Mouse (Mus musculus) midbrain, embryonic 15.5 days (tissue): ENCODE results near the gene Gpr19. TPM values are rescaled to one million over a fixed set of nuclear protein-coding genes. Genes with fewer than 3 reads are reported as not detected.
A peak's percentile ranks its signal among the peaks of the same experiment; 100 is the strongest.

ENCODE experiments used
- ATAC-seq: fragments of 200-750 bp; cut with Nextera tagmentation; replicated peaks from 2 replicates; pipeline ENCODE4 v1.8.0; 2017; ENCODE audit warnings: moderate TSS enrichment
- H3K27ac ChIP-seq: fragments of 300-500 bp; sonication (generic); 2 replicates; pipeline ENCODE4 v1.5.1; 2015; ENCODE audit warnings: mild to moderate bottlenecking, inconsistent platforms
- H3K27me3 ChIP-seq: fragments of 300-500 bp; sonication (generic); replicated peaks from 2 replicates; pipeline ENCODE4 v1.6.1; 2015; ENCODE audit warnings: inconsistent platforms
- H3K36me3 ChIP-seq: fragments of 300-500 bp; sonication (generic); replicated peaks from 2 replicates; pipeline ENCODE4 v1.6.1; 2015; ENCODE audit warnings: inconsistent platforms
- H3K4me1 ChIP-seq: fragments of 300-500 bp; sonication (generic); 2 replicates; pipeline ENCODE4 v1.6.1; 2015; ENCODE audit warnings: inconsistent platforms
- H3K4me2 ChIP-seq: fragments of 300-500 bp; sonication (generic); 2 replicates; pipeline ENCODE4 v1.6.1; 2015; ENCODE audit warnings: inconsistent platforms, mild to moderate bottlenecking, moderate library complexity
- H3K4me3 ChIP-seq: fragments of 300-500 bp; sonication (generic); 2 replicates; pipeline ENCODE4 v1.5.1; 2015; ENCODE audit warnings: mild to moderate bottlenecking, inconsistent platforms
- H3K9ac ChIP-seq: fragments of 300-500 bp; sonication (generic); 2 replicates; pipeline ENCODE4 v1.6.1; 2015; ENCODE audit warnings: mild to moderate bottlenecking, inconsistent platforms
- H3K9me3 ChIP-seq: fragments of 300-500 bp; sonication (generic); 2 replicates; pipeline ENCODE4 v1.6.1; 2016; ENCODE audit warnings: inconsistent platforms
- whole genome bisulfite sequencing: fragments of 180-500 bp; shearing (Covaris S2); methylation state at CpG from one replicate; pipeline ENCODE4 v1.1.7; 2015; ENCODE audit warnings: mixed read lengths; 5-methylcytosine and 5-hydroxymethylcytosine counted together
- polyA plus RNA-seq: library from polyadenylated mRNA; unstranded; fragments of >200 nt; fragmentation: Nextera tagmentation; extraction: Ambion mirVana; gene quantifications from 2 replicates; pipeline ENCODE4 v1.2.1, GENCODE M21; 2015

Gene Gpr19
- polyA plus RNA-seq, 1 experiment from 2014 or later, result 44.0 TPM

GRCm38 (mm10) chr6:134877276-134877675 lies 21.1 kb downstream of the Gpr19 start:
- 91% methylated on average over 4 of the region's 4 CpGs for WGBS
- Histone ChIP-seq H3K27ac (no peak overlapping the region), H3K9me3 (no peaks in the 10 kb centered on the region), H3K36me3 (0 out of 2 replicates have a peak, but pooled peaks cover 7% of the 10 kb centered on the region), H3K4me3 (no peak overlapping the region), H3K27me3 (no peaks in the 10 kb centered on the region), H3K4me2 (no peak overlapping the region), H3K9ac (no peak overlapping the region), H3K4me1 (peaks cover 20% of the 10 kb centered on the region)
- ATAC-seq, result no peak

GRCm38 (mm10) chr6:134876795-134877194 lies 21.6 kb downstream of the Gpr19 start:
- WGBS, result 88% methylated on average over 6 of the region's 6 CpGs
- 0 out of 2 replicates have a peak, but pooled peaks cover 4% of the 10 kb centered on the region for H3K36me3 ChIP-seq
- no peak overlapping the region for H3K4me3 ChIP-seq
- H3K4me2 ChIP-seq, result no peak overlapping the region
- no peak overlapping the region for H3K27ac ChIP-seq
- ATAC-seq, result no peak
- H3K4me1 ChIP-seq, result peaks cover 20% of the 10 kb centered on the region
- H3K27me3 ChIP-seq, result no peaks in the 10 kb centered on the region
- no peak overlapping the region for H3K9ac ChIP-seq
- no peaks in the 10 kb centered on the region for H3K9me3 ChIP-seq

GRCm38 (mm10) chr6:134873018-134873417 lies 25.4 kb downstream of the Gpr19 start:
- Histone ChIP-seq H3K4me3 (no peak overlapping the region), H3K9me3 (no peaks in the 10 kb centered on the region), H3K4me2 (no peak overlapping the region), H3K27ac (no peak overlapping the region), H3K9ac (no peak overlapping the region), H3K36me3 (peaks cover 35% of the 10 kb centered on the region), H3K27me3 (no peaks in the 10 kb centered on the region), H3K4me1 (no peaks in the 10 kb centered on the region)
- 87% methylated on average over 2 of the region's 2 CpGs for WGBS
- ATAC-seq, result no peak; the same call in 1 of the 2 replicates

DNA sequence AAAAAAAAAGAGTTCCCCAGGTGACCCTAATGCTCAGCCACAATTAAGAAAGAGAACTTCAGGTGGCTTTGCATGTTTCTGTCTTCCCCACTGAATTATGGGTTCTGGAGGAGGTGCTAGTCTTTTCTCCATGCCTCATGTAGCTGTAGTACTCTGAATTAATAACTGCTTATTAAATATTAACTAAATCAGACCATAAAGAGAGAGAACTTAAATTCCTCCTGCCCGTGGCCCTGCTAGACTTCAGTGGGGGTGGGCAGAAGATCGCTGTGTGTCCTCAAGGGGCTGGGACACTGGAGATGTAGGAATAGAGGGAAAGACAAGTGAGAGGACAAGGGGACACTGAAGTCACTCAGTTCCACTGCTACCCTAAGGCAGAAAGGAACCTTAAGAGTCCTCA lies 26.1 kb downstream of the Gpr19 start:
- 88% methylated on average over 2 of the region's 2 CpGs for WGBS
- Histone ChIP-seq H3K4me1 (no peaks in the 10 kb centered on the region), H3K4me3 (no peak overlapping the region), H3K27ac (no peak overlapping the region), H3K27me3 (no peaks in the 10 kb centered on the region), H3K4me2 (no peak overlapping the region), H3K36me3 (peaks cover 35% of the 10 kb centered on the region), H3K9ac (no peak overlapping the region), H3K9me3 (no peaks in the 10 kb centered on the region)
- no peak for ATAC-seq

DNA sequence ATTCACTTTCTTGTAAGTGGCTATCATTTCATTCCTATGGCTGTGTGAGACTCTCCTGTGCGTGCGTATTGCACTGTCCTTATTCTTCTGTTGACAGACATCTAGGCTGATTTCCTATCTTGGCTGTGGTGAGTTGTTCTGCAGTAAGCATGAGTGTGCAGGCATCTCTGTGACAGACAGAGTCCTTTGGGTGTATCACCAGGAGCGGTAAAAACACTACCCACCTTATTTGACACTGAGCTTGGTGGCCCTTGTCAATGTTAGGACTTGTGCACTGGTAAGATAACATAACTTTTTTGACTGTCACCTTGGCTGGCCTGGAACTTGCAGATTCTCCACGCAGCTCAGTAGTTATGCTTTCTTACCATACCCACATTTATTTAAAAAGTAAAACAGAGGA lies 27.5 kb downstream of the Gpr19 start:
- H3K27me3 ChIP-seq, result no peaks in the 10 kb centered on the region
- 95% methylated on average over 4 of the region's 4 CpGs for WGBS
- H3K4me2 ChIP-seq, result no peak overlapping the region
- peaks cover 42% of the 10 kb centered on the region for H3K36me3 ChIP-seq
- H3K9ac ChIP-seq, result no peak overlapping the region
- ATAC-seq, result no peak
- no peaks in the 10 kb centered on the region for H3K4me1 ChIP-seq
- no peak overlapping the region for H3K4me3 ChIP-seq
- H3K9me3 ChIP-seq, result no peaks in the 10 kb centered on the region
- no peak overlapping the region for H3K27ac ChIP-seq

DNA sequence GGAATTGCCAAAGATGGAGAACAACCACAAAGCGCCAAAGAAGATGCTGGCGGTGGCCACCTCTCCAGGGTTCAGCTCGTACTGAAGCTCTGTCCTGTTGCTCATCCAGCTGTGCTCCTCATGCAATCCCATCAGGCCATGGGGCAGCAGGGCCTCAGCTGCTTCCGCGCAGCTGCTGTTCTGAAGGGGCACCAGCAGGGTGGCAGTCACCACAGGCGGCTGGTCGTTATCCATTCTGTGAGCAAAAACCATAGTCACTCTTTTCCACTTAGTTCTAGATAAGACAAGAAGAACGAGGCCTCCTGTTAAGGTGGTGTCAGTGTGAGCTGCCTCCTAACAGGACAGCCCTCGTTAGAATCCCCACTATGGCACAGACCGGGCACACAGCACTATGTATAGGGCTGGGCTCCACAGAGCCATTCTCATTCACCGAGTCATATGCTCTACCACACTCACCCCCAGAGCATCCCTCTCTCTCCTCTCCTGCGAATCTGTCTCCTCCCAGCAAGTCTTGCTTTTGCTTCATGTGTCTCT lies 28.1 kb downstream of the Gpr19 start:
- H3K9ac ChIP-seq, result no peak overlapping the region
- no peak for ATAC-seq
- no peaks in the 10 kb centered on the region for H3K9me3 ChIP-seq
- no peak overlapping the region for H3K4me3 ChIP-seq
- H3K36me3 ChIP-seq, result peaks cover 43% of the 10 kb centered on the region
- H3K4me2 ChIP-seq, result no peak overlapping the region
- no peaks in the 10 kb centered on the region for H3K4me1 ChIP-seq
- H3K27ac ChIP-seq, result no peak overlapping the region
- no peaks in the 10 kb centered on the region for H3K27me3 ChIP-seq
- 88% methylated on average over 12 of the region's 12 CpGs for WGBS

DNA sequence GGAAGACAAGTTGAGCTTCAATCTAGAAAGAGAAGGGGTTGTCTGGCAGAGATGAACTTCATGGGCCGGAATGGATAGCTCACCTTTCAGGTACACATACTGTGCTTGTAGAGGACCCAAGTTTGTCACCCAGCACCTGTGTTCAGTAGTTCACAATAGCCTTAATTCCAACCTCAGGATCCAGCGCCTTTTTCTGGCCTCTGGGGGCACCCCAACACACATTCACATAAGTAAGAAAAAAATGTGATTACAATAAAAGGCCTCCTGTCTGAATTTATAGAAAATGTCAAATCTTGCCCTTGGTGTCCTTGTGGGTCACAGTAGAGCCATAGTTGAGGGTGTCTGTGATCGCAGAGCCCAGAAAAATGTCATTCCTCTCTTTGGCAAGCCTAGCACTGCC lies 31.1 kb downstream of the Gpr19 start:
- 91% methylated on average over 3 of the region's 3 CpGs for WGBS
- no peak overlapping the region for H3K27ac ChIP-seq
- no peak overlapping the region for H3K4me2 ChIP-seq
- no peaks in the 10 kb centered on the region for H3K9me3 ChIP-seq
- H3K36me3 ChIP-seq, result peaks cover 43% of the 10 kb centered on the region
- H3K4me1 ChIP-seq, result peaks cover 10% of the 10 kb centered on the region
- ATAC-seq, result no peak
- no peak overlapping the region for H3K4me3 ChIP-seq
- no peak overlapping the region for H3K9ac ChIP-seq
- no peaks in the 10 kb centered on the region for H3K27me3 ChIP-seq

DNA sequence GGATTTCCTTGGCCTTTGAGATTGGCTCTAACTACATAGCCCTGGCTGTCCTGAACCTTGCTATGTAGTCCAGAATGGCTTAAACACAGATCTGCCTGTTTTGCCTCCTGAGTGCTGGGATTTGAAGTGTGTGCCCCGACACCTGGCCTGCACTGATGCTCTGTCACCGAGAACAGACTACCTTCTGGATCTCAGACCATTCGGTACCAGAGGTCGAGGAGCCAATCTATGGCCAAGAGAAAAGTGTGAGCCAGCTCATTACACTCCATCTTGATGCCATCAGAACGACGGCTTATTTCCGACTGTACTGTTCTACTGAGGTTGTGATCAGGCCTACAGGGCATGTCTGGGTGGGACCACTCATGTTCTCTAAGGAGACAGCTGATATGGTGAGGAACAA lies 32.3 kb downstream of the Gpr19 start:
- Histone ChIP-seq H3K4me2 (no peak overlapping the region), H3K36me3 (peaks cover 38% of the 10 kb centered on the region), H3K9ac (no peak overlapping the region), H3K27ac (no peak overlapping the region), H3K9me3 (no peaks in the 10 kb centered on the region), H3K4me3 (no peak overlapping the region), H3K27me3 (no peaks in the 10 kb centered on the region), H3K4me1 (peaks cover 20% of the 10 kb centered on the region)
- WGBS, result 93% methylated on average over 7 of the region's 7 CpGs
- no peak for ATAC-seq

DNA sequence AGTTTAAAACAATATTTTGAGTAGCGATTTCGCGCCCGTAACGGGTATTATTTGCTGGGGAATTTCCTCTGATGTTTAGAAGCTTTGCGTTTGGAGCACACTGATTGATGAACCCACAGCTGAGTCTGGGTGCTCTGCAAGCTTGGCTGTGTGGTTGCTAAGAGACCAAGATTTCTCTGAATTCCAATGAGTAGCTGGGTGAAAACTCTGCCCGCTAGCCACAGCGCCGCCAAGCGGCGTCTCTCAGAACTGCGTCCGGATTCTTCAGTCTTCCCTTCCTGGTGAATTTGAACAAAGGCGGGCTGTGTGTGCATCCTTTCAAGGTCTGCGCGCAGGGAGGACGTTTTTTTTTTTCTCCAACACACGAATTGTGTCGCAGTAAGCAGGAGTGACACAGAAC lies 35.2 kb downstream of the Gpr19 start:
- no peaks in the 10 kb centered on the region for H3K27me3 ChIP-seq
- H3K4me3 ChIP-seq, result peak overlapping the region; percentile 37
- H3K36me3 ChIP-seq, result peaks cover 12% of the 10 kb centered on the region; the same call in 1 of the 2 replicates
- H3K4me1 ChIP-seq, result peaks cover 20% of the 10 kb centered on the region
- H3K27ac ChIP-seq, result peak overlapping the region; percentile 88
- H3K4me2 ChIP-seq, result peak overlapping the region; percentile 58
- peak; percentile 93 for ATAC-seq
- 0 out of 2 replicates have a peak overlapping the region, but pooled peaks have one; percentile 33 for H3K9ac ChIP-seq
- WGBS, result under 1% methylated on average over 19 of the region's 19 CpGs
- no peaks in the 10 kb centered on the region for H3K9me3 ChIP-seq

DNA sequence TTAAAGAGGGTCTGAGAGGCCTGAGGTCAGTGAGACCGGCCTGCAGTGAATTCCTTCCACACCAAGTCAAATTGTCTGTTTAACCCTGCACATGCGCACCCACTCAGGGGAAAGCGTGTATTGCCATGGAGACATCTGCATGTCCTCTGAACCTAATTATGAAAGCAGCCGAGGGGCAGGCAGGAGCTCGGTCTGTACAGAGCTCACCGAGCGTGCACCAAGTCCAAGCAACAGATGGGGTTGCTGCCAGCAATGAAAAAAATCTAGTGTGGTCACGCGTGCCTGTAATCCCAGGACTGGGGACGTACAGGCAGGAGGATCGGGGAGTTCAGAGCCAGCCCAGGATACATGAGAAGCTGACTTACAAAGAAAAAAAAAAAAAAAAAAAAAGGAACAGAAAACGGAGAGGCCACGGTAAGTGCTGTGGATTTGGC lies 35.7 kb downstream of the Gpr19 start:
- WGBS, result 7% methylated on average over 13 of the region's 13 CpGs
- H3K36me3 ChIP-seq, result peaks cover 12% of the 10 kb centered on the region; the same call in 1 of the 2 replicates
- H3K27ac ChIP-seq, result peak overlapping the region; percentile 88
- H3K4me1 ChIP-seq, result peaks cover 20% of the 10 kb centered on the region
- peak; percentile 87 for ATAC-seq
- H3K4me3 ChIP-seq, result peak overlapping the region; percentile 37
- peak overlapping the region; percentile 58 for H3K4me2 ChIP-seq
- no peaks in the 10 kb centered on the region for H3K9me3 ChIP-seq
- H3K27me3 ChIP-seq, result no peaks in the 10 kb centered on the region
- H3K9ac ChIP-seq, result peak overlapping the region; percentile 33; the same call in 1 of the 2 replicates

DNA sequence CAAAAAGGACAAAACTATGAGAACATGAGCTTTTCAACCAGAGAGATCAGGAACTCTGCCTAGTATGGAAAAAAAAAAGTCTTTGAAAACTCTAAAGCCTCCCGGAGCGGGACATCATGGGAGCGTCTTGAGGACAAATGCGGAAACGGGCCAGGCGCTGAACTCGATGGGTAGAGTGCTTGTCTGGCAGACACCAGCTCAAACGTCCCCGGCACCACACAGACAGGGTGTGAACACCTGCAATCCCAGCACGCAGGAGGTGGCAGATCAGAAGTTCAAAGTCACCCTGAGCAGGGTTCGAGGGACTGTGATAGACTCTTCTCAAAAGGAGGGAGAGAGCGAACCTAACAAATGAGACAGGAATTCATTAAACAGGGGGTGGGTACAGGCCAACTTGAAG lies 37.0 kb downstream of the Gpr19 start:
- Histone ChIP-seq H3K4me1 (peaks cover 20% of the 10 kb centered on the region), H3K9me3 (no peaks in the 10 kb centered on the region), H3K4me3 (no peak overlapping the region), H3K27ac (no peak overlapping the region), H3K27me3 (no peaks in the 10 kb centered on the region), H3K4me2 (no peak overlapping the region), H3K9ac (no peak overlapping the region), H3K36me3 (0 out of 2 replicates have a peak, but pooled peaks cover 6% of the 10 kb centered on the region)
- WGBS, result 85% methylated on average over 12 of the region's 12 CpGs
- ATAC-seq, result no peak

GRCm38 (mm10) chr6:134860275-134860674 lies 38.1 kb downstream of the Gpr19 start:
- ATAC-seq, result no peak
- no peaks in the 10 kb centered on the region for H3K9me3 ChIP-seq
- no peaks in the 10 kb centered on the region for H3K27me3 ChIP-seq
- no peak overlapping the region for H3K27ac ChIP-seq
- no peak overlapping the region for H3K9ac ChIP-seq
- H3K4me1 ChIP-seq, result peaks cover 20% of the 10 kb centered on the region
- no peaks in the 10 kb centered on the region for H3K36me3 ChIP-seq
- 80% methylated on average over 4 of the region's 4 CpGs for WGBS
- no peak overlapping the region for H3K4me2 ChIP-seq
- H3K4me3 ChIP-seq, result no peak overlapping the region

DNA sequence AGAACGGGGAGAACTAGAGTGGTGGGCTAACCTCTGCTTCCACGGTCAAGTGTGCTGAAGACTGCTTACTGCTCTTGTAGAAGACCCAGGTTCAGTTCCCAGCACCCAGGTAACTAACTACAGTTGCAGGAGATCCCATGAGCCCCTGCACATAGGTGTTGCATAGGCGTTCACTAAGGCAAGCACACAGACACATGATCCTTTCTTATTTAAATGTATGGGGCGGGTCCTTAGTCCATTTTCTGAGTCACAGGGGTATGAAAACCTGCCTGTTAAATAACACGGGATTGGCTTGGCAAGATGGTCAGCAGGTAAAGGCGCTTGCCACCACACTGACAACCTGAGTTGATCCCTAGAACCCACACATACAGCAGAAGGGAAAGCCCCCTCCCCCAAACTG lies 39.4 kb downstream of the Gpr19 start:
- Histone ChIP-seq H3K27me3 (no peaks in the 10 kb centered on the region), H3K4me2 (no peak overlapping the region), H3K9me3 (no peaks in the 10 kb centered on the region), H3K4me3 (no peak overlapping the region), H3K4me1 (peaks cover 20% of the 10 kb centered on the region), H3K9ac (no peak overlapping the region), H3K36me3 (no peaks in the 10 kb centered on the region), H3K27ac (no peak overlapping the region)
- WGBS, result 90% methylated on average over 6 of the region's 6 CpGs
- ATAC-seq, result no peak
